Mouse (Mus musculus): Measurements from ENCODE around the gene Selenow. TPM values are rescaled to one million over a fixed set of nuclear protein-coding genes. Genes with fewer than 3 reads are reported as not detected.

The Selenow gene
- total RNA-seq (2017) = 42.3 and 56.5 TPM in 2 replicates

DNA sequence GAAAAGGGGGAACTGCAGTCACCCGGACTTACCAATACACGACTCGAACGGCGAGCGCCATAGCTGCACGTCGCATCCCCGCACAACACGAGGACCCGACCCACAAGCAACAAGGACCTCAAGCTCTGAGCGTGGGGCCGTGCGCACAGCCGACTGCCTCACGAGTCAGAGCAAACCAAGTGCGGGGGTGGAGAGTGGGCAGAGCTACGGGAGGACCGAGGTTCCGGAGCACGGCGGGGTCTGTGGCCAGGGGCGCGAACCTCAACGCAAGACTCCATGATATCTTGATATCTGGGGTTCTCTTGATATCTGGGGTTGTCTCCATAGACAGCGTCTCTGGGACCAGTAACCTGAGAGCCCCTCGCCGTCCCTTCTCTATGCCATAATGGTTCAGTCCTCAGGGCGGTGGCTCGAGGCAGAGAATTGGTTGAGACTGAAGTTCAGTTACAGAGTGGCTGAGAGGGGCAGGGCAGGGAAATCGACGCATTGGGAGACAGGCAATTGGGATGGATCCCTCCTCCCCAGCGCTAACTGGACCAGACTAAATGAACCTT lies at the start of gene Selenow:
Selenow (minus strand) TSS at position 183 of the 554 bp plus-strand sequence.
- ATAC-seq (replicated peaks; ENCODE audit: low read depth, poor library complexity, severe bottlenecking) = peak; percentile 95

DNA sequence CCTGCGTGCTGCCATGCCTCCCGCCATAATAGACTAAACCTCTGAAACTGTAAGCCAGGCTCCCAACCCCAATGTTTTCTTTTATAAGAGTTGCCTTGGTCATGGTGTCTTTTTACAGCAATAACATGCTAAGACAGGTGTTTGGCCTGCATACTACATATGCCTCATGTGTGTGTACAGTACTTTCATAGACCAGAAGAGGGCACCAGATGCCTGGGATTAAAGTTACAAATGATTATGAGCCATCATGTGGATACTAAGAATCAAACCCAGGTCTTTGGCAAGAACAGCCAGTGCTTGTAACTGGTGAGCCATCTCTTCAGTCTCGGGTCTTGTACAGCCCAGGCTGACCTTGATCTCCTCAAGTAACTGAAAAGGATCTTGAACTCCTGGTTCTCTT lies 47.5 kb upstream of the Selenow start:
- ATAC-seq (replicated peaks; ENCODE audit: low read depth, poor library complexity, severe bottlenecking) = no peak

GRCm38 (mm10) chr7:15968322-15968721 lies 46.1 kb upstream of the Selenow start:
- no peak for ATAC-seq (replicated peaks; ENCODE audit: low read depth, poor library complexity, severe bottlenecking)

GRCm38 (mm10) chr7:15967312-15967711 lies 45.1 kb upstream of the Selenow start, which contains the start of gene Ehd2:
Ehd2 (minus strand) TSS chr7:15967567.
- ATAC-seq (replicated peaks; ENCODE audit: low read depth, poor library complexity, severe bottlenecking) = peak; percentile 77

- ATAC-seq (replicated peaks; ENCODE audit: low read depth, poor library complexity, severe bottlenecking) = no peak
These were observed 44.3 kb upstream of the Selenow start for GRCm38 (mm10) chr7:15966489-15966888.

GRCm38 (mm10) chr7:15963798-15964652 lies 41.8 kb upstream of the Selenow start:
- ATAC-seq (replicated peaks; ENCODE audit: low read depth, poor library complexity, severe bottlenecking) = no peak

DNA sequence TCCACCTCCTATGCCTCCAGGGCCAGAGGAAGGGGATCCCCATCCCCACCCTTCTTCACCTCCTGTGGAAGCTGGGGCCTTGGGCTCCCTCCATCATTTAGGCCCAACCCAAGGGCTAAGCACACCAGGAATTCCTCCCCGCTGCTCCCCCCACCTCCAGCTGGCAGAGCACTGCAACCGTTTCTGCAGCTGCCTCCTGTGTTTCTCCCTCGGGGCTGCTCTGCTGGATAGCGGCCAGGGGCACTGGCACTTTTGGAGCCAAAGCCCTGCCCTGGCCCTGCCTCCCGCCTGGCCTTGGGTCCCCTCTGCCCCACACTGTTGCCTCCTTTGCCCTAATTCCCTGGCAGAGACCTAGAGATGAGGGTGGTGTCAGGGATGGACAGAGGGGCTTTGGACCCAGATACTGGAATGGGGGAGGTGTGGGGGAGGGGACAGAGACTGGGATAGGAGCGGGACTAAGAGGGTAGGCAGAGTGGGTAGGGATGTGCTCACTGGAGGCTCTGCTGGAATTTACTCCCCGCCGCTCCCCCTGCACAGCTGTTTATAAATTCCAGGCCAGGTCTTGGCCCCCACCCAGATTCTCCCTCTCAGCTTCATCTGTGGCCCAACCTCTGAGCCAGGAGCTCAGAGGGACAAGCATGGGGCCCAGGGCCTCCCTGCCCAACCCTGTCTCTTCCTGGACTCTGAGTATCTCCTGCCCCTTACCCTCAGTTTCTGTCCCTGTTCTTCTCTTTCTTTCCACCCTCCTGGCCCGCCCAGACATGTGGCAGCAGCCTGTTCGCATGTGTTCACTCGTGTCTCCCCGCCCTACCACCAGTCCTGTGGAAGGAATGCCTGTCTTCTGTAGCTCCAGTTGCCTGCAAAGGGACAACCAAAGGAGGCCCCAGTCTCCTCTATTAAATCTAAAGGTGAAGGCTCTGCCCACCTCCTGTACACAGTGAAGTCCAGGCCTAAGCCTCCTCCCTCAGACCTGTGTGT lies 40.4 kb upstream of the Selenow start:
- no peak for ATAC-seq (replicated peaks; ENCODE audit: low read depth, poor library complexity, severe bottlenecking)

DNA sequence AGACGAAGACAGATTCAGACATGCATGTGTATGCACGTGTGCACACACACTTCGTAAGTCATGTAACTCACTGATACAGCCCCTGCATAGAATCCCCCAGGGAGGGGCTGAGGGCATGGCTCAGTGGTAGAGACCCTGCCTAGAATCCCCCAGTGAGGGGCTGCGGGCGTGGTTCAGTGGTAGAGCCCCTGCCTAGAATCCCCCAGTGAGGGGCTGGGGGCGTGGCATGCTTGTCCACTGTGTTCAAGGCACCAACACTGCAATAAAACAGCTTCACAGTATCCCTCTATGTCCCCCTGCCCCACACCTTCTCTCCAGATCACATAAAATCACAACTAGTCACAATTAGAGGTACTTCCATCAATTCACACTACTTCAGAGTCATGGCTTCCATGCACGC lies 39.6 kb upstream of the Selenow start:
- ATAC-seq (replicated peaks; ENCODE audit: low read depth, poor library complexity, severe bottlenecking) = no peak

- no peak for ATAC-seq (replicated peaks; ENCODE audit: low read depth, poor library complexity, severe bottlenecking)
These were observed 39.0 kb upstream of the Selenow start for GRCm38 (mm10) chr7:15961239-15961638.

DNA sequence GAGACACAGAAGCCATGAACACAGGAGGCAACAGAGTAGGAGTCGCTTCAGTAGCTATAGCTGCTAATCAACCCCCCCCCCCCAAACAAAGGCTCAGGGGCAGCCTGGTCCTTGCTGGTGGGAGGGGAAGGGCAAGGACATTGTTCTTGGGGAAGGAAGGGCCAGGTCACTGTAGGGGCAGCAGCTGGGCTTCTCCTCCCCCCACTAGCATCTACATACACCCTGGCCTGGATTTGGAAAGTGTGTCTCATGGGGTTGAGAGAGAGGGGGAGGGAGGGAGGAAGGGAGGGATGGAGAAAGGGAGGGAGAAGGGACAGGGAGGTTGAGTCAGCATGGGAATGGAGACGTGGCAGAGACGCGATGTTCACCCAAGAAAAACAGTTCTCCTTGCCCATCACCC lies 38.5 kb upstream of the Selenow start:
- ATAC-seq (replicated peaks; ENCODE audit: low read depth, poor library complexity, severe bottlenecking) = no peak

DNA sequence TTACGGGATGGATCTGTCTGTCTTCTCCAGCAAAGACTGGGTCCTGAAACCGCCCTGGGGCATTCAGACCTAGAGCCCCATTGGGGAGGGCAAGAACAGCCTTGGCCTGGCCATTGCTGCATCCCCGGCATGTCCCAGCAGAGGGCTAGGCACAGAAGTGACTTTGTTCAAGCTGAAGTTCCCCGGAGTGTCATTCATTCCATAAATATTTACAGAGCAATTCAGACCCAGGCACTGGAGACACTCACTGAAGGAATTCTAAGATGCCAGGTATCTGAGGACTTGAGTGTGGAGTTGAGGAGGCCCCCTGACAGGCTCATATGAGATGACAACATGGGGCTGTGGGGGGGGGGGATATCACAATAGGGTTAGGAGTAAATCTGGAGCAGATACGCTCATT lies 33.9 kb upstream of the Selenow start:
- ATAC-seq (replicated peaks; ENCODE audit: low read depth, poor library complexity, severe bottlenecking) = no peak

GRCm38 (mm10) chr7:15955509-15955908 lies 33.3 kb upstream of the Selenow start:
- ATAC-seq (replicated peaks; ENCODE audit: low read depth, poor library complexity, severe bottlenecking) = peak; percentile 33

- peak; percentile 46 for ATAC-seq (replicated peaks; ENCODE audit: low read depth, poor library complexity, severe bottlenecking)
These were observed 32.8 kb upstream of the Selenow start for GRCm38 (mm10) chr7:15954978-15955443.

GRCm38 (mm10) chr7:15954436-15954835 lies 32.2 kb upstream of the Selenow start:
- ATAC-seq (replicated peaks; ENCODE audit: low read depth, poor library complexity, severe bottlenecking) = peak; percentile 6; the same call in 1 of the 2 replicates

DNA sequence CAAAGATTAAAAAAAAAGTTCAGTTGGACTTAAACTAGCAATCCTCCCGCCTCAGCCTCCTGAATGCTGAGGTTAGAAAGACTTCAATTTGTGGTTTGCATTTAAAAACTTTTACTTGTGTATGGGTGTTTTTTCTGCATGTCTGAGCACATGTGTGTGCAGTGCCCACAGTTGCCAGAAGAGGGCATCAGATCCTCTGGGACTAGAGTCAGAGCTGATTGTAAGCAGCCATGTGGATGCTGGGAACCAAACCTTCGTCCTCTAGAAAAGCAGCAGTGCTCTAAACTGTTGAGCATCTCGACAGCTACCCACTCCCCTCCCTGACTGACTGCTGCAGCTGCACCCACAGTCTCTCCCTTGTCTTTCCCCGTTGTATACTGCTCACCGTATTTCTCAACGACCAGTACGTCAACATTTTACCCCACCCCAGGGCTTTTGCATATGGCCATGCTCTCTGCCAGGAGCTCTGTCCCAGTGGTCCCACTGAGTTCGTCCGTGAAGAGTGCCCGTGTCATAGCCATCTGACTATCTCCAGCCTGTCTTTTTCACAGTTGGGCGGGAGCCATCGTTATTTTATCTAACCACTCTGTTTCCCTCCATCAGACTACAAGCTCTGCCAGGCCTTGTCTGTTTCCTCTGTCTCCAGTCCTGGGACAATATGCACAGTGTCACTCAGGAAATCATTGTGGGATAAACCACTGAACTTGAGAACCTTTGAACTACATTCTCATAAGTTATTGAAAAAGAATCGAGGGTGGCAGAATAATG lies 31.3 kb upstream of the Selenow start:
- ATAC-seq (replicated peaks; ENCODE audit: low read depth, poor library complexity, severe bottlenecking) = peak; percentile 43

GRCm38 (mm10) chr7:15952416-15952815 lies 30.2 kb upstream of the Selenow start:
- ATAC-seq (replicated peaks; ENCODE audit: low read depth, poor library complexity, severe bottlenecking) = peak; percentile 13; the same call in 1 of the 2 replicates

DNA sequence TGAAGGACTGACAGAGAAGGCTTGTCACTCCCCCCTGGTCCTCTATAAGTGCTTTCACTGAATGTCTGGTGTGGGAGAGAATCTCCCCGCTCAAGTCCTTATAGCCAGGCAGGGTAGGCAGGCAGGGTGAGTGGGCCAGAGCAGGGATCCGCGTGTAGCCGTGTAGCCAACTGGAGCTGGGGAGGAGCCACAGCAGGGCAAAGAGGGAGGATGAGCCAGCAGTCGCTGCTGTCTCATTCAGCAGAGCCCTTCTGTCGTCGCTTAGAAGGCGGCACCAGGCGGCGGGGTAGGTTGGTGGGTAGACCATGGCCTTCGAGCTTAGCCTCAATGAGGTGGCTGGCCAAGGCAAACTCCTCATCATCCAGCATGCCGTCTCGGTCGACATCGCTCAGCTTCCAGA lies 27.8 kb upstream of the Selenow start:
- ATAC-seq (replicated peaks; ENCODE audit: low read depth, poor library complexity, severe bottlenecking) = no peak

- ATAC-seq (replicated peaks; ENCODE audit: low read depth, poor library complexity, severe bottlenecking) = peak; percentile 16
These were observed 27.1 kb upstream of the Selenow start for GRCm38 (mm10) chr7:15949216-15949790.

DNA sequence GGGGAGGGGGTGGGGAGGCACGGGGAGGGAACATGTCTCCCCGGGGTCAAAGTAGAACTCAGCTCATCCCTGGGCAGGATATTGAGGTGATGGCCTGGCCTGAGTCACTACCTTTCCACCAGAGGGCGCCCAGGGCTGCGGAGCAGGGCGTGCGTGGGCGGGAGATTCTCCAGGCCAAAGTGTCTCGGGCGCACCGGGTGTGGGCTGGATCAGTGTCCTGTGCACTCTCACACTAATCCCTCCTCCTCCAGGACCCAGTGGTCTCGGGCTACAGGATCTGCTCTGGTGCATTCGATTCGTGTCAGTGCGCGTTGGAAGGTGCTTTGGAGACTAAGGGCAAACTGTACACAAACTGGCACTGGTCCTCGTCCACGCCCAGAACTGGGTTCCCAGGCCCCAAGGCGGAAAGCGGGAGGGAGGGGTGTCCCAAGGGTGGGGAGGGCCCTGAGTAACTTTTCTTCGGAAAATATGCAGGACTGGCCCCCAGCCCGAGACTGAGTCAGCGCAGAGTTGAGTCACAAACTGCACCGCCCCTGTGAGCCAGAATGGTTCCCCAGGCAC lies 26.3 kb upstream of the Selenow start:
- ATAC-seq (replicated peaks; ENCODE audit: low read depth, poor library complexity, severe bottlenecking) = peak; percentile 59
